Mouse (Mus musculus) liver, adult 2 months (tissue): Measurements from ENCODE around the gene Tctn3.

Source experiments
- CTCF ChIP-seq: fragments of 200-500 bp; IDR thresholded peaks from 2 replicates; pipeline ENCODE4 v1.5.1; 2011; ENCODE audit warnings: low read depth, low read length, control low read depth
- POLR2A ChIP-seq: fragments of 200-500 bp; IDR thresholded peaks from 2 replicates; pipeline ENCODE4 v1.6.1; 2011; ENCODE audit warnings: low read length, control low read depth; ENCODE audit not compliant: insufficient read depth; ENCODE audit errors: extremely low read depth

- no peak for TF ChIP-seq CTCF
- TF ChIP-seq POLR2A: no peak
These were observed 46.2 kb upstream of the Tctn3 start for GRCm38 (mm10) chr19:40658281-40658680.
